9 mouse cellular contexts compared by ENCODE assay signal in genomic region chr15:79131442-79131841, GRCm38 (mm10). TPM values are rescaled to one million over a fixed set of nuclear protein-coding genes. Genes with fewer than 3 reads are reported as not detected.
DNase-seq lines count a peak whose midpoint lies in the region; ATAC-seq lines count a peak whose summit lies in the region.
"Had no signal": no experiment of that assay in that cellular context is flagged by ENCODE, and none has a peak within 500 bp of the region (broad histone marks: within the 10 kb centered on the region; RNA-seq: fewer than 3 reads in every experiment).

No protein-coding gene starts in this region.

- no peaks in the 10 kb centered on the region; the same call in 1 of the 2 replicates for H3K9me3 ChIP-seq in kidney, embryonic 14.5 days (ENCODE audit: control insufficient read depth, low read length)
- peaks cover 5% of the 10 kb centered on the region; the same call in 1 of the 2 replicates for H3K9me3 ChIP-seq in stomach, embryonic 16.5 days (replicated peaks; ENCODE audit: control insufficient read depth, low read length)

- 69% methylated on average over 7 of the region's 7 CpGs for WGBS in kidney, embryonic 14.5 days
- WGBS in stomach, embryonic 16.5 days, result 60% methylated on average over 7 of the region's 7 CpGs

- no peak overlapping the region for H3K4me3 ChIP-seq in kidney, embryonic 14.5 days (ENCODE audit: low read length)
- no peak overlapping the region for H3K4me3 ChIP-seq in stomach, embryonic 16.5 days (replicated peaks; ENCODE audit: low read length)

- ATAC-seq in kidney, embryonic 14.5 days (ENCODE audit: low FRiP score, low TSS enrichment), result no peak
- ATAC-seq in stomach, embryonic 16.5 days (ENCODE audit: insufficient read depth, low FRiP score), result peak; percentile 48; the same call in 1 of the 2 replicates
- no peak for ATAC-seq in erythroid progenitor cell, adult 5-6 weeks (replicated peaks; ENCODE audit: low FRiP score, poor library complexity, severe bottlenecking)

- no peak overlapping the region for H3K27ac ChIP-seq in kidney, embryonic 14.5 days (ENCODE audit: low read depth, low read length)
- no peak overlapping the region for H3K27ac ChIP-seq in stomach, embryonic 16.5 days (ENCODE audit: low read length)

- H3K4me2 ChIP-seq in kidney, embryonic 14.5 days (replicated peaks; ENCODE audit: low read depth, low read length), result no peak overlapping the region
- no peak overlapping the region for H3K4me2 ChIP-seq in stomach, embryonic 16.5 days (ENCODE audit: low read depth, low read length)

- H3K9ac ChIP-seq in kidney, embryonic 14.5 days (ENCODE audit: low read depth, low read length), result no peak overlapping the region
- H3K9ac ChIP-seq in stomach, embryonic 16.5 days (ENCODE audit: low read length), result no peak overlapping the region

- H3K4me1 ChIP-seq in kidney, embryonic 14.5 days (ENCODE audit: control insufficient read depth, insufficient read depth, low read length), result 0 out of 2 replicates have a peak, but pooled peaks cover 2% of the 10 kb centered on the region
- H3K4me1 ChIP-seq in stomach, embryonic 16.5 days (ENCODE audit: control insufficient read depth, insufficient read depth, low read length), result no peaks in the 10 kb centered on the region

- H3K36me3 ChIP-seq in kidney, embryonic 14.5 days (ENCODE audit: control insufficient read depth, insufficient read depth, low read length), result peaks cover 50% of the 10 kb centered on the region
- H3K36me3 ChIP-seq in stomach, embryonic 16.5 days (ENCODE audit: control insufficient read depth, insufficient read depth, low read length), result peaks cover 31% of the 10 kb centered on the region

- no peaks in the 10 kb centered on the region for H3K27me3 ChIP-seq in kidney, embryonic 14.5 days (ENCODE audit: control insufficient read depth, insufficient read depth, low read length)
- no peaks in the 10 kb centered on the region for H3K27me3 ChIP-seq in stomach, embryonic 16.5 days (ENCODE audit: control insufficient read depth, insufficient read depth, low read length)

- DNase-seq in kidney, adult 18-20 months, result peak; percentile 94
- DNase-seq in cerebellum, adult 8-10 months, result peak; percentile 88
- DNase-seq in heart, postnatal 4 days, result peak; percentile 78
- no peak for DNase-seq in liver
- DNase-seq in layer of hippocampus, postnatal 25 days (ENCODE audit: extremely low spot score in 1 of 2, low spot score in 1 of 2), result no peak

RNA-seq across cellular contexts. Expression of gene Polr2f, which starts 9.4 kb away (rescaled TPM):
- polyA plus RNA-seq in kidney, embryonic 14.5 days (2014; fragmentation: Nextera tagmentation; extraction: Ambion mirVana), result 352 and 434 TPM in 2 replicates
- 100 to 1,000 TPM; 126 to 139 TPM for total RNA-seq in heart, postnatal 4 days (2021)
- 281 and 302 TPM in 2 replicates for polyA plus RNA-seq in stomach, embryonic 16.5 days (2015; fragmentation: Nextera tagmentation; extraction: Ambion mirVana)
- 15.1 and 32.7 TPM in 2 replicates for total RNA-seq in erythroid progenitor cell, adult 5-6 weeks (2015; ENCODE audit: low replicate concordance)
- 17.0 and 20.3 TPM in 2 replicates for total RNA-seq in erythroid progenitor cell, adult 5-6 weeks (2017; ENCODE audit: low replicate concordance)
- total RNA-seq in layer of hippocampus, postnatal 25 days (2021), result 100 to 1,000 TPM; 104 to 112 TPM

RNA-seq across cellular contexts. Expression of gene 1700088E04Rik, which starts 9.6 kb away (rescaled TPM):
- 7.1 and 8.8 TPM in 2 replicates for polyA plus RNA-seq in kidney, embryonic 14.5 days (2014; fragmentation: Nextera tagmentation; extraction: Ambion mirVana)
- total RNA-seq in heart, postnatal 4 days (2021), result 1 to 10 TPM; 1.2 to 2.1 TPM
- 6.9 and 7.3 TPM in 2 replicates for polyA plus RNA-seq in stomach, embryonic 16.5 days (2015; fragmentation: Nextera tagmentation; extraction: Ambion mirVana)
- not detected in 2 replicates for total RNA-seq in erythroid progenitor cell, adult 5-6 weeks (2015; ENCODE audit: low replicate concordance)
- total RNA-seq in erythroid progenitor cell, adult 5-6 weeks (2017; ENCODE audit: low replicate concordance), result not detected in 2 replicates
- total RNA-seq in layer of hippocampus, postnatal 25 days (2021), result 1 to 10 TPM; 9.1 to 9.6 TPM

RNA-seq across cellular contexts. Expression of gene Micall1, which starts 22.7 kb away (rescaled TPM):
- polyA plus RNA-seq in kidney, embryonic 14.5 days (2014; fragmentation: Nextera tagmentation; extraction: Ambion mirVana), result 6.5 and 7.2 TPM in 2 replicates
- total RNA-seq in heart, postnatal 4 days (2021), result 100 to 1,000 TPM in 1 of 2 experiments, 10 to 100 TPM in 1; 92.8 to 101 TPM
- polyA plus RNA-seq in stomach, embryonic 16.5 days (2015; fragmentation: Nextera tagmentation; extraction: Ambion mirVana), result 10.4 and 11.2 TPM in 2 replicates
- total RNA-seq in erythroid progenitor cell, adult 5-6 weeks (2015; ENCODE audit: low replicate concordance), result 0.72 TPM in 1 of 2 replicates, not detected in the other
- total RNA-seq in erythroid progenitor cell, adult 5-6 weeks (2017; ENCODE audit: low replicate concordance), result 1.7 and 4.1 TPM in 2 replicates
- 10 to 100 TPM; 34.3 to 41.6 TPM for total RNA-seq in layer of hippocampus, postnatal 25 days (2021)

RNA-seq across cellular contexts. Expression of gene Sox10, which starts 33.6 kb away (rescaled TPM):
- polyA plus RNA-seq in kidney, embryonic 14.5 days (2014; fragmentation: Nextera tagmentation; extraction: Ambion mirVana), result 0.21 and 0.22 TPM in 2 replicates
- total RNA-seq in heart, postnatal 4 days (2021), result under 1 TPM; 0.55 to 0.90 TPM
- polyA plus RNA-seq in stomach, embryonic 16.5 days (2015; fragmentation: Nextera tagmentation; extraction: Ambion mirVana), result 5.3 and 5.4 TPM in 2 replicates
- not detected in 2 replicates for total RNA-seq in erythroid progenitor cell, adult 5-6 weeks (2015; ENCODE audit: low replicate concordance)
- not detected in 2 replicates for total RNA-seq in erythroid progenitor cell, adult 5-6 weeks (2017; ENCODE audit: low replicate concordance)
- total RNA-seq in layer of hippocampus, postnatal 25 days (2021), result 10 to 100 TPM; 38.5 to 41.2 TPM
- total RNA-seq: liver, adult 2 months had no signal
- polyA plus RNA-seq: liver, adult 2 months had no signal

RNA-seq across cellular contexts. Expression of gene Eif3l, which starts 56.5 kb away (rescaled TPM):
- polyA plus RNA-seq in kidney, embryonic 14.5 days (2014; fragmentation: Nextera tagmentation; extraction: Ambion mirVana), result 207 and 265 TPM in 2 replicates
- 100 to 1,000 TPM; 103 to 109 TPM for total RNA-seq in heart, postnatal 4 days (2021)
- polyA plus RNA-seq in stomach, embryonic 16.5 days (2015; fragmentation: Nextera tagmentation; extraction: Ambion mirVana), result 208 and 211 TPM in 2 replicates
- 50.1 and 69.2 TPM in 2 replicates for total RNA-seq in erythroid progenitor cell, adult 5-6 weeks (2015; ENCODE audit: low replicate concordance)
- 47.1 and 47.9 TPM in 2 replicates for total RNA-seq in erythroid progenitor cell, adult 5-6 weeks (2017; ENCODE audit: low replicate concordance)
- total RNA-seq in layer of hippocampus, postnatal 25 days (2021), result 10 to 100 TPM; 71.9 to 74.9 TPM

Comparison
In these comparisons a context has a peak if more than half of its experiments do, and no peak if none do; other contexts are left out.
1. DNase-seq: peak in kidney, adult 18-20 months (single experiment), cerebellum, adult 8-10 months (single experiment) and heart, postnatal 4 days (single experiment); none in liver (single experiment) and layer of hippocampus, postnatal 25 days (0 of 2).
2. RNA of gene Micall1, which starts 22.7 kb away (total RNA-seq): 92.8 to 101 TPM in heart, postnatal 4 days and 34.3 to 41.6 TPM in layer of hippocampus, postnatal 25 days; 0.72 to 4.1 TPM in erythroid progenitor cell, adult 5-6 weeks; every median in the first group is over 4 times any median in the second.